Mouse (Mus musculus) adipose tissue, adult 10 weeks (tissue): ENCODE measurements around the gene Clec2d. TPM values are rescaled to one million over a fixed set of nuclear protein-coding genes. Genes with fewer than 3 reads are reported as not detected.

Experiments
- polyA plus RNA-seq: library from polyadenylated mRNA; stranded (reverse); fragments of 350-450 nt; fragmentation: Illumina TruSeq; extraction: RNeasy Lipid Tissue Mini Kit (QIAGEN cat#74804); gene quantifications from one replicate; pipeline ENCODE4 v1.2.3, GENCODE M21; 2014; ENCODE audit warnings: low read depth, low replicate concordance

Clec2d gene
- 86.9 TPM for polyA plus RNA-seq

GRCm38 (mm10) chr6:129180403-129181169, at the start of gene Clec2d:
Gene Clec2d, plus strand, starts transcription at chr6:129180615.

Other genes with a start within 250 kb of the Clec2d start
- gene Clec2g, start 246.2 kb upstream of the Clec2d start, polyA plus RNA-seq, result 0.16 TPM
- 0.47 TPM for gene Klrb1f, start 134.7 kb upstream of the Clec2d start, polyA plus RNA-seq
- 0.24 TPM for gene Clec2e, start 79.7 kb upstream of the Clec2d start, polyA plus RNA-seq
- gene Cd69, start 94.8 kb downstream of the Clec2d start, polyA plus RNA-seq, result 0.68 TPM
- 20.7 TPM for gene 4922502D21Rik, start 151.2 kb downstream of the Clec2d start, polyA plus RNA-seq
- 6.0 TPM for gene Clec12a, start 162.1 kb downstream of the Clec2d start, polyA plus RNA-seq
- 0.55 TPM for gene Clec12b, start 205.3 kb downstream of the Clec2d start, polyA plus RNA-seq
- not detected for gene Clec1b, start 216.7 kb downstream of the Clec2d start, polyA plus RNA-seq
- gene Clec9a, start 228.2 kb downstream of the Clec2d start, polyA plus RNA-seq, result 2.1 TPM